8 mouse cellular contexts compared by ENCODE assay signal in genomic region chr8:9770261-9770998, GRCm38 (mm10). TPM values are rescaled to one million over a fixed set of nuclear protein-coding genes. Genes with fewer than 3 reads are reported as not detected.
DNase-seq lines count a peak whose midpoint lies in the region; ATAC-seq and TF ChIP-seq lines count a peak whose summit lies in the region.

No protein-coding gene starts in this region.

- no peak for DNase-seq in heart, embryonic 10.5 days (ENCODE audit: low spot score)
- DNase-seq in heart, adult 2 months = no peak
- peak; percentile 25 for DNase-seq in adrenal gland, postnatal 14 days
- peak; percentile 22 to 54 for DNase-seq in layer of hippocampus, adult 18-20 months (ENCODE audit: low spot score in 2 of 2)
- no peak for DNase-seq in liver, postnatal 0 days
- DNase-seq in urinary bladder, postnatal 10 days (ENCODE audit: low spot score) = no peak

- intact Hi-C loops in heart, adult 2 months (cut with DNase I) = no loop called here

- no peak overlapping the region for H3K9ac ChIP-seq in heart, adult 2 months (ENCODE audit: low read depth, low read length)
- H3K9ac ChIP-seq in embryonic facial prominence, embryonic 15.5 days = no peak overlapping the region
- H3K9ac ChIP-seq in liver, postnatal 0 days (replicated peaks) = no peak overlapping the region
- H3K9ac ChIP-seq in stomach, embryonic 15.5 days = no peak overlapping the region

- WGBS in heart, embryonic 10.5 days = 1% methylated on average over 46 of the region's 48 CpGs
- 3% methylated on average over 48 of the region's 48 CpGs for WGBS in heart, adult 2 months
- 1% methylated on average over 48 of the region's 48 CpGs for WGBS in embryonic facial prominence, embryonic 15.5 days
- WGBS in liver, postnatal 0 days (ENCODE audit: insufficient replicate concordance) = 5% methylated on average over 42 of the region's 48 CpGs
- WGBS in stomach, embryonic 15.5 days = under 1% methylated on average over 48 of the region's 48 CpGs

- peaks cover 46% of the 10 kb centered on the region for H3K27me3 ChIP-seq in heart, embryonic 10.5 days (ENCODE audit: insufficient read depth, poor library complexity, severe bottlenecking)
- peaks cover 10% of the 10 kb centered on the region for H3K27me3 ChIP-seq in heart, adult 2 months (ENCODE audit: control insufficient read depth, insufficient read depth, low read length)
- peaks cover 56% of the 10 kb centered on the region for H3K27me3 ChIP-seq in embryonic facial prominence, embryonic 15.5 days
- peaks cover 39% of the 10 kb centered on the region for H3K27me3 ChIP-seq in liver, postnatal 0 days (ENCODE audit: insufficient read depth, low read length)
- peaks cover 41% of the 10 kb centered on the region for H3K27me3 ChIP-seq in stomach, embryonic 15.5 days (replicated peaks)

- no peaks in the 10 kb centered on the region for H3K9me3 ChIP-seq in heart, embryonic 10.5 days
- H3K9me3 ChIP-seq in embryonic facial prominence, embryonic 15.5 days (replicated peaks) = no peaks in the 10 kb centered on the region
- H3K9me3 ChIP-seq in liver, postnatal 0 days (ENCODE audit: low read length) = no peaks in the 10 kb centered on the region
- H3K9me3 ChIP-seq in stomach, embryonic 15.5 days = no peaks in the 10 kb centered on the region

- TF ChIP-seq POLR2A in heart, adult 2 months (IDR thresholded peaks at IDR 0.05; ENCODE audit: insufficient read depth, low read depth, low read length) = no peak

- H3K4me2 ChIP-seq in embryonic facial prominence, embryonic 15.5 days (replicated peaks) = peak overlapping the region; percentile 86
- peak overlapping the region; percentile 32; the same call in 1 of the 2 replicates for H3K4me2 ChIP-seq in liver, postnatal 0 days (ENCODE audit: low read depth, low read length)
- H3K4me2 ChIP-seq in stomach, embryonic 15.5 days = peak overlapping the region; percentile 88

- H3K36me3 ChIP-seq in heart, embryonic 10.5 days = no peaks in the 10 kb centered on the region
- no peaks in the 10 kb centered on the region for H3K36me3 ChIP-seq in heart, adult 2 months (ENCODE audit: control insufficient read depth, insufficient read depth, low read length)
- H3K36me3 ChIP-seq in embryonic facial prominence, embryonic 15.5 days = no peaks in the 10 kb centered on the region
- H3K36me3 ChIP-seq in liver, postnatal 0 days (replicated peaks; ENCODE audit: insufficient read depth, low read length) = no peaks in the 10 kb centered on the region
- no peaks in the 10 kb centered on the region for H3K36me3 ChIP-seq in stomach, embryonic 15.5 days

- peak overlapping the region; percentile 75 for H3K4me3 ChIP-seq in heart, embryonic 10.5 days
- H3K4me3 ChIP-seq in heart, adult 2 months = no peak overlapping the region
- H3K4me3 ChIP-seq in embryonic facial prominence, embryonic 15.5 days (replicated peaks) = peak overlapping the region; percentile 49
- H3K4me3 ChIP-seq in liver, postnatal 0 days (ENCODE audit: low read depth, low read length) = peak overlapping the region; percentile 17
- peak overlapping the region; percentile 44 for H3K4me3 ChIP-seq in stomach, embryonic 15.5 days (replicated peaks)

- H3K27ac ChIP-seq in heart, embryonic 10.5 days = no peak overlapping the region
- no peak overlapping the region for H3K27ac ChIP-seq in heart, adult 2 months
- H3K27ac ChIP-seq in embryonic facial prominence, embryonic 15.5 days (replicated peaks) = no peak overlapping the region
- no peak overlapping the region for H3K27ac ChIP-seq in liver, postnatal 0 days (ENCODE audit: low read depth)
- no peak overlapping the region for H3K27ac ChIP-seq in stomach, embryonic 15.5 days

- H3K79me2 ChIP-seq in heart, adult 2 months (replicated peaks; ENCODE audit: control insufficient read depth, insufficient read depth, low read length) = no peaks in the 10 kb centered on the region

- H3K4me1 ChIP-seq in heart, embryonic 10.5 days = peaks cover 23% of the 10 kb centered on the region
- H3K4me1 ChIP-seq in heart, adult 2 months (ENCODE audit: control insufficient read depth, insufficient read depth, low read length) = no peaks in the 10 kb centered on the region; the same call in 1 of the 2 replicates
- peaks cover 24% of the 10 kb centered on the region for H3K4me1 ChIP-seq in embryonic facial prominence, embryonic 15.5 days
- peaks cover 3% of the 10 kb centered on the region; the same call in 1 of the 2 replicates for H3K4me1 ChIP-seq in liver, postnatal 0 days (ENCODE audit: insufficient read depth)
- H3K4me1 ChIP-seq in stomach, embryonic 15.5 days = peaks cover 18% of the 10 kb centered on the region

- no peak for TF ChIP-seq EP300 in heart, adult 2 months (IDR thresholded peaks at IDR 0.05; ENCODE audit: insufficient read depth, low read depth, low read length)
- no peak for TF ChIP-seq EP300 in liver, postnatal 0 days (IDR thresholded peaks at IDR 0.05; ENCODE audit: low read depth)

- no peak for ATAC-seq in embryonic facial prominence, embryonic 15.5 days (ENCODE audit: insufficient number of reproducible peaks, low FRiP score, low TSS enrichment, low read depth)
- no peak for ATAC-seq in liver, postnatal 0 days
- ATAC-seq in stomach, embryonic 15.5 days (ENCODE audit: insufficient read depth, low FRiP score, low read depth) = no peak

- TF ChIP-seq CTCF in heart, adult 2 months (IDR thresholded peaks at IDR 0.05) = no peak
- TF ChIP-seq CTCF in liver, postnatal 0 days (IDR thresholded peaks at IDR 0.05; ENCODE audit: low read depth) = no peak

RNA-seq across cellular contexts. Expression of gene Fam155a, which starts 0.5 kb away (rescaled TPM):
- polyA plus RNA-seq in heart, embryonic 10.5 days (2016; fragmentation: Nextera tagmentation; extraction: Ambion mirVana) = 0.11 and 0.15 TPM in 2 replicates
- total RNA-seq in heart, adult 2 months (2021) = not detected
- polyA plus RNA-seq in heart, adult 2 months (2012; rRNA removed) = 0.08 and 0.09 TPM in 2 replicates
- 7.4 and 9.3 TPM in 2 replicates for total RNA-seq in adrenal gland, postnatal 14 days (2021)
- 1.1 and 1.2 TPM in 2 replicates for polyA plus RNA-seq in embryonic facial prominence, embryonic 15.5 days (2015; fragmentation: Nextera tagmentation; extraction: Ambion mirVana)
- total RNA-seq in layer of hippocampus, adult 18-20 months (2021) = 100 to 1,000 TPM; 117 to 119 TPM
- not detected in 2 replicates for polyA plus RNA-seq in liver, postnatal 0 days (2015; fragmentation: Nextera tagmentation; extraction: Ambion mirVana)
- polyA plus RNA-seq in stomach, embryonic 15.5 days (2015; fragmentation: Nextera tagmentation; extraction: Ambion mirVana) = 1.2 and 1.9 TPM in 2 replicates

Comparison
In these comparisons a context has a peak if more than half of its experiments do, and no peak if none do; other contexts are left out.
1. DNase-seq: peak in adrenal gland, postnatal 14 days (single experiment) and layer of hippocampus, adult 18-20 months (2 of 2); none in heart, embryonic 10.5 days (single experiment), heart, adult 2 months (0 of 2), liver, postnatal 0 days (single experiment) and urinary bladder, postnatal 10 days (single experiment).
2. H3K4me2 ChIP-seq: peak in every context shown above with its lines; median percentile 88 in stomach, embryonic 15.5 days; 86 in embryonic facial prominence, embryonic 15.5 days; 32 in liver, postnatal 0 days.